Mouse (Mus musculus) thymus, postnatal 10 days (tissue): ENCODE results near the gene Zbtb40.

ENCODE experiments used
- DNase-seq, 2 experiments: peaks; one replicate each; pipeline ENCODE4 v3.0.0; 2021; ENCODE audit warnings: low spot score in 2 of 2

Gene Zbtb40

GRCm38 (mm10) chr4:137033115-137033887 lies 15.3 kb downstream of the Zbtb40 start:
- DNase-seq = no peak

- DNase-seq = no peak
Measured at GRCm38 (mm10) chr4:137032456-137032855, 16.1 kb downstream of the Zbtb40 start.

GRCm38 (mm10) chr4:137031319-137031718 lies 17.3 kb downstream of the Zbtb40 start:
- DNase-seq = no peak

GRCm38 (mm10) chr4:137029348-137029747 lies 19.3 kb downstream of the Zbtb40 start:
- DNase-seq = no peak

GRCm38 (mm10) chr4:137027051-137027450 lies 21.6 kb downstream of the Zbtb40 start:
- no peak for DNase-seq

- no peak for DNase-seq
Measured at GRCm38 (mm10) chr4:137025570-137025969, 23.0 kb downstream of the Zbtb40 start.

- no peak for DNase-seq
Measured at GRCm38 (mm10) chr4:137025133-137025532, 23.5 kb downstream of the Zbtb40 start.

- DNase-seq = no peak
Measured at GRCm38 (mm10) chr4:137020065-137020464, 28.5 kb downstream of the Zbtb40 start.

GRCm38 (mm10) chr4:137015934-137016333 lies 32.7 kb downstream of the Zbtb40 start:
- DNase-seq = no peak

GRCm38 (mm10) chr4:137015476-137015856 lies 33.1 kb downstream of the Zbtb40 start:
- no peak for DNase-seq

GRCm38 (mm10) chr4:137014654-137015475 lies 33.7 kb downstream of the Zbtb40 start:
- DNase-seq = no peak

GRCm38 (mm10) chr4:137014124-137014523 lies 34.5 kb downstream of the Zbtb40 start:
- no peak for DNase-seq

- DNase-seq = no peak
Measured at GRCm38 (mm10) chr4:137006966-137007365, 41.6 kb downstream of the Zbtb40 start.

- no peak for DNase-seq
Measured at GRCm38 (mm10) chr4:137001825-137002224, 46.8 kb downstream of the Zbtb40 start.

- no peak for DNase-seq
Measured at GRCm38 (mm10) chr4:137001020-137001419, 47.6 kb downstream of the Zbtb40 start.

- DNase-seq = no peak
Measured at GRCm38 (mm10) chr4:136998371-136998770, 50.2 kb downstream of the Zbtb40 start.

- DNase-seq = no peak
Measured at GRCm38 (mm10) chr4:136997723-136998345, 50.8 kb downstream of the Zbtb40 start.

- DNase-seq = no peak
Measured at GRCm38 (mm10) chr4:136996933-136997332, 51.7 kb downstream of the Zbtb40 start.

- no peak for DNase-seq
Measured at GRCm38 (mm10) chr4:136995361-136995760, 53.2 kb downstream of the Zbtb40 start.

GRCm38 (mm10) chr4:136981993-136982695 lies 66.5 kb downstream of the Zbtb40 start:
- DNase-seq = no peak

GRCm38 (mm10) chr4:136981347-136981746 lies 67.3 kb downstream of the Zbtb40 start:
- no peak for DNase-seq

- no peak for DNase-seq
Measured at GRCm38 (mm10) chr4:136980921-136981320, 67.7 kb downstream of the Zbtb40 start.
